Mouse (Mus musculus): ENCODE measurements around the gene Gm9268.
"Not testable (repeated sequence)": the region's sequence is repeated elsewhere in the genome, so short reads cannot be mapped to it uniquely, and the experiment has no call there.

The Gm9268 gene

GRCm38 (mm10) chr7:43018465-43018864 is at the start of gene Gm9268:
Gene Gm9268, plus strand, starts transcription at chr7:43018765.
- DNase-seq (ENCODE audit: low spot score): not testable (repeated sequence)

- DNase-seq (ENCODE audit: low spot score): no peak
These were observed 38.5 kb upstream of the Gm9268 start for GRCm38 (mm10) chr7:42980098-42980497.

GRCm38 (mm10) chr7:42980739-42981138 is 37.8 kb upstream of the Gm9268 start:
- no peak for DNase-seq (ENCODE audit: low spot score)

GRCm38 (mm10) chr7:43077831-43078230 is 59.3 kb downstream of the Gm9268 start:
- DNase-seq (ENCODE audit: low spot score): peak; percentile 44

All from testis, postnatal 14 days (tissue).